Comparison of ENCODE assay signal across 8 mouse cellular contexts in genomic region chr11:22987357-22987756, GRCm38 (mm10). TPM values are rescaled to one million over a fixed set of nuclear protein-coding genes. Genes with fewer than 3 reads are reported as not detected.
DNase-seq lines count a peak whose midpoint lies in the region; ATAC-seq and TF ChIP-seq lines count a peak whose summit lies in the region.

No protein-coding gene starts in this region.

- H3K4me3 ChIP-seq in left cerebral cortex, adult 2 months, result no peak overlapping the region
- no peak overlapping the region for H3K4me3 ChIP-seq in embryonic facial prominence, embryonic 14.5 days (ENCODE audit: low read depth, low read length)
- no peak overlapping the region for H3K4me3 ChIP-seq in forebrain, embryonic 13.5 days

- no peaks in the 10 kb centered on the region for H3K36me3 ChIP-seq in embryonic facial prominence, embryonic 14.5 days (ENCODE audit: control insufficient read depth, insufficient read depth, low read length)
- no peaks in the 10 kb centered on the region for H3K36me3 ChIP-seq in forebrain, embryonic 13.5 days (ENCODE audit: poor library complexity, severe bottlenecking)

- no peak overlapping the region for H3K9ac ChIP-seq in embryonic facial prominence, embryonic 14.5 days (ENCODE audit: low read depth, low read length)
- H3K9ac ChIP-seq in forebrain, embryonic 13.5 days, result no peak overlapping the region

- no peaks in the 10 kb centered on the region for H3K27me3 ChIP-seq in embryonic facial prominence, embryonic 14.5 days (replicated peaks; ENCODE audit: control insufficient read depth, insufficient read depth, low read length)
- no peaks in the 10 kb centered on the region for H3K27me3 ChIP-seq in forebrain, embryonic 13.5 days

- no peaks in the 10 kb centered on the region for H3K9me3 ChIP-seq in embryonic facial prominence, embryonic 14.5 days (ENCODE audit: control insufficient read depth, low read length)
- H3K9me3 ChIP-seq in forebrain, embryonic 13.5 days (replicated peaks), result no peaks in the 10 kb centered on the region

- H3K4me2 ChIP-seq in embryonic facial prominence, embryonic 14.5 days (ENCODE audit: low read depth, low read length), result no peak overlapping the region
- H3K4me2 ChIP-seq in forebrain, embryonic 13.5 days, result no peak overlapping the region

- TF ChIP-seq CTCF in left cerebral cortex, adult 2 months (IDR thresholded peaks at IDR 0.05), result peak; percentile 90

- peaks cover 13% of the 10 kb centered on the region for H3K4me1 ChIP-seq in embryonic facial prominence, embryonic 14.5 days (ENCODE audit: control insufficient read depth, insufficient read depth, low read length)
- H3K4me1 ChIP-seq in forebrain, embryonic 13.5 days, result peaks cover 12% of the 10 kb centered on the region

- WGBS in embryonic facial prominence, embryonic 14.5 days, result 45% methylated on average over 2 of the region's 2 CpGs
- 49% methylated on average over 2 of the region's 2 CpGs for WGBS in forebrain, embryonic 13.5 days

- H3K27ac ChIP-seq in left cerebral cortex, adult 2 months, result no peak overlapping the region
- no peak overlapping the region for H3K27ac ChIP-seq in embryonic facial prominence, embryonic 14.5 days (replicated peaks; ENCODE audit: low read depth, low read length)
- H3K27ac ChIP-seq in forebrain, embryonic 13.5 days, result no peak overlapping the region

- intact Hi-C loops in left cerebral cortex, adult 2 months (cut with DNase I), result loop anchor here (1.0 to 5.0 kb wide), 2 partner anchors 285 to 580 kb away; no protein-coding TSS in a partner anchor

- DNase-seq in adrenal gland, postnatal 14 days, result peak; percentile 55
- DNase-seq in adrenal gland, adult 8-10 months, result no peak
- no peak for DNase-seq in left cerebral cortex, adult 2 months (ENCODE audit: extremely low spot score in 1 of 2, low spot score in 2 of 2)
- DNase-seq in left cerebral cortex, adult 8-10 months (ENCODE audit: low spot score in 2 of 2), result no peak
- peak; percentile 89 for DNase-seq in MN1 (ENCODE audit: low spot score)
- DNase-seq in embryonic facial prominence, embryonic 14.5 days (ENCODE audit: low spot score), result peak; percentile 75
- peak; percentile 74 for DNase-seq in lung, postnatal 10 days

- ATAC-seq in embryonic facial prominence, embryonic 14.5 days (ENCODE audit: low read depth), result no peak
- no peak for ATAC-seq in forebrain, embryonic 13.5 days

RNA-seq across cellular contexts. Expression of gene Cct4, which starts 3.0 kb away (rescaled TPM):
- 210 and 212 TPM in 2 replicates for total RNA-seq in adrenal gland, postnatal 14 days (2021)
- total RNA-seq in adrenal gland, adult 8-10 months (2022), result 100 to 1,000 TPM; 129 to 168 (median 144) TPM
- 100 to 1,000 TPM in 1 of 2 experiments, 10 to 100 TPM in 1; 97.1 to 104 TPM for total RNA-seq in left cerebral cortex, adult 2 months (2021)
- 100 to 1,000 TPM in 1 of 4 experiments, 10 to 100 TPM in 3; 89.2 to 103 (median 95.6) TPM for total RNA-seq in left cerebral cortex, adult 8-10 months (2022)
- 267 and 291 TPM in 2 replicates for polyA plus RNA-seq in embryonic facial prominence, embryonic 14.5 days (2014; fragmentation: Nextera tagmentation; extraction: Ambion mirVana)
- 329 and 340 TPM in 2 replicates for polyA plus RNA-seq in forebrain, embryonic 13.5 days (2015; fragmentation: Nextera tagmentation; extraction: Ambion mirVana)

RNA-seq across cellular contexts. Expression of gene Commd1, which starts 5.2 kb away (rescaled TPM):
- total RNA-seq in adrenal gland, postnatal 14 days (2021), result 102 and 105 TPM in 2 replicates
- total RNA-seq in adrenal gland, adult 8-10 months (2022), result 10 to 100 TPM; 84.5 to 100.0 (median 90.1) TPM
- 10 to 100 TPM; 36.7 to 47.7 TPM for total RNA-seq in left cerebral cortex, adult 2 months (2021)
- total RNA-seq in left cerebral cortex, adult 8-10 months (2022), result 10 to 100 TPM; 32.2 to 47.5 (median 36.8) TPM
- polyA plus RNA-seq in embryonic facial prominence, embryonic 14.5 days (2014; fragmentation: Nextera tagmentation; extraction: Ambion mirVana), result 374 and 376 TPM in 2 replicates
- 303 and 328 TPM in 2 replicates for polyA plus RNA-seq in forebrain, embryonic 13.5 days (2015; fragmentation: Nextera tagmentation; extraction: Ambion mirVana)

RNA-seq across cellular contexts. Expression of gene Gm28048, which starts 5.5 kb away (rescaled TPM):
- total RNA-seq in adrenal gland, postnatal 14 days (2021), result 27.5 and 33.1 TPM in 2 replicates
- total RNA-seq in adrenal gland, adult 8-10 months (2022), result 10 to 100 TPM; 44.3 to 72.0 (median 46.8) TPM
- 10 to 100 TPM in 1 of 2 experiments, 1 to 10 TPM in 1; 9.5 to 14.7 TPM for total RNA-seq in left cerebral cortex, adult 2 months (2021)
- total RNA-seq in left cerebral cortex, adult 8-10 months (2022), result 10 to 100 TPM; 11.1 to 24.0 (median 16.0) TPM
- polyA plus RNA-seq in embryonic facial prominence, embryonic 14.5 days (2014; fragmentation: Nextera tagmentation; extraction: Ambion mirVana), result 13.6 and 15.0 TPM in 2 replicates
- 3.1 and 3.4 TPM in 2 replicates for polyA plus RNA-seq in forebrain, embryonic 13.5 days (2015; fragmentation: Nextera tagmentation; extraction: Ambion mirVana)

RNA-seq across cellular contexts. Expression of gene Zrsr1, which starts 15.6 kb away (rescaled TPM):
- 25.6 and 28.3 TPM in 2 replicates for total RNA-seq in adrenal gland, postnatal 14 days (2021)
- 10 to 100 TPM; 36.9 to 43.0 (median 39.3) TPM for total RNA-seq in adrenal gland, adult 8-10 months (2022)
- total RNA-seq in left cerebral cortex, adult 2 months (2021), result 10 to 100 TPM; 70.0 to 75.6 TPM
- 10 to 100 TPM; 63.0 to 78.1 (median 72.0) TPM for total RNA-seq in left cerebral cortex, adult 8-10 months (2022)
- 3.5 and 3.8 TPM in 2 replicates for polyA plus RNA-seq in embryonic facial prominence, embryonic 14.5 days (2014; fragmentation: Nextera tagmentation; extraction: Ambion mirVana)
- 5.3 TPM in 2 replicates for polyA plus RNA-seq in forebrain, embryonic 13.5 days (2015; fragmentation: Nextera tagmentation; extraction: Ambion mirVana)

RNA-seq across cellular contexts. Expression of gene Fam161a, which starts 20.0 kb away (rescaled TPM):
- 40.7 and 45.5 TPM in 2 replicates for total RNA-seq in adrenal gland, postnatal 14 days (2021)
- total RNA-seq in adrenal gland, adult 8-10 months (2022), result 10 to 100 TPM; 14.8 to 29.9 (median 22.3) TPM
- total RNA-seq in left cerebral cortex, adult 2 months (2021), result 1 to 10 TPM; 4.9 to 5.0 TPM
- 1 to 10 TPM; 3.9 to 6.6 (median 5.2) TPM for total RNA-seq in left cerebral cortex, adult 8-10 months (2022)
- polyA plus RNA-seq in embryonic facial prominence, embryonic 14.5 days (2014; fragmentation: Nextera tagmentation; extraction: Ambion mirVana), result 6.7 and 11.8 TPM in 2 replicates
- 3.0 and 3.3 TPM in 2 replicates for polyA plus RNA-seq in forebrain, embryonic 13.5 days (2015; fragmentation: Nextera tagmentation; extraction: Ambion mirVana)

Comparison
In these comparisons a context has a peak if more than half of its experiments do, and no peak if none do; other contexts are left out.
1. DNase-seq: peak in adrenal gland, postnatal 14 days (single experiment), MN1 (single experiment), embryonic facial prominence, embryonic 14.5 days (single experiment) and lung, postnatal 10 days (single experiment); none in adrenal gland, adult 8-10 months (single experiment), left cerebral cortex, adult 2 months (0 of 2) and left cerebral cortex, adult 8-10 months (0 of 2).